Mouse (Mus musculus) E14TG2a.4 (cell line): ENCODE results near the gene Celsr1.

Experiments
- CTCF ChIP-seq: conservative IDR thresholded peaks from 2 replicates; pipeline ENCODE4 v1.5.1; 2014; ENCODE audit warnings: low read length
- POU5F1 ChIP-seq: IDR thresholded peaks from 2 replicates; pipeline ENCODE4 v1.6.1; 2014; ENCODE audit warnings: low read length, borderline replicate concordance

- TF ChIP-seq CTCF, result no peak
- TF ChIP-seq POU5F1, result no peak
Measured at GRCm38 (mm10) chr15:85975746-85976145, 57.8 kb downstream of the Celsr1 start.
